Mouse (Mus musculus): ENCODE results near the gene Olfr702. TPM values are rescaled to one million over a fixed set of nuclear protein-coding genes. Genes with fewer than 3 reads are reported as not detected.

Gene Olfr702
- polyA plus RNA-seq, 1 experiment: not detected

DNA sequence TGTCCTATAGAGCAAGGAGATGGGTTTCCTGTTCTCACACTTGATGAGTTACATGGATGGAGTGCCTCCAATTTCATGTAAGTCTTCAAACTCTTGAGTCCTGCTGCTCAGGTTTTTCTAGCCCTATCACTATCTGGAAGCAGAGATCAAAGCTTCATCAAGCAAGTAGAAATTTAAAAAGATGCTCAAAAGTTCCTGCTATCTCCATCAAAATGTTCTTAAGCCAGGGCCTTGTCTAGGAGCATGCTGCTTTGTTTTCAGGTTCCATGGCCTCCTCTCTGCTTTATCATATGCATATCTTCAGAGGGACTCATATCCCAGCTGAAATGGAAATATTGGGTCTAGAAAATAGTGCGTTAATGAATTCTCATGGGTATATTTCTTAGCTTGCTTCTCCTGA is 25.0 kb downstream of the Olfr702 start, which contains the start of gene Olfr700:
Gene Olfr700 (minus strand): TSS at position 101 of the 400 bp plus-strand sequence.
- TF ChIP-seq POLR2A (IDR thresholded peaks at IDR 0.05; ENCODE audit: control insufficient read depth, extremely low read depth, insufficient read depth, low read length, poor library complexity) (no peak), CTCF (IDR thresholded peaks at IDR 0.05; ENCODE audit: borderline replicate concordance, control insufficient read depth, extremely low read depth, insufficient read depth, low read length, poor library complexity) (no peak)
- no peak for DNase-seq
- no peak within 1 kb of the TSS for H3K4me3 ChIP-seq (ENCODE audit: control insufficient read depth, insufficient read depth, low read length)
- WGBS: 92% methylated on average over 1 of the region's 1 CpGs
- no peaks in the 10 kb centered on the region for H3K36me3 ChIP-seq (ENCODE audit: control insufficient read depth, insufficient read depth, low read length)
- no peak within 1 kb of the TSS for H3K27ac ChIP-seq (ENCODE audit: control insufficient read depth, insufficient read depth, low read length)
- no peaks in the 10 kb centered on the region for H3K27me3 ChIP-seq (ENCODE audit: control insufficient read depth, insufficient read depth, low read length)
- H3K4me1 ChIP-seq (replicated peaks; ENCODE audit: control insufficient read depth, insufficient read depth, low read length): peaks cover 3% of the 10 kb centered on the region; the same call in 1 of the 2 replicates

DNA sequence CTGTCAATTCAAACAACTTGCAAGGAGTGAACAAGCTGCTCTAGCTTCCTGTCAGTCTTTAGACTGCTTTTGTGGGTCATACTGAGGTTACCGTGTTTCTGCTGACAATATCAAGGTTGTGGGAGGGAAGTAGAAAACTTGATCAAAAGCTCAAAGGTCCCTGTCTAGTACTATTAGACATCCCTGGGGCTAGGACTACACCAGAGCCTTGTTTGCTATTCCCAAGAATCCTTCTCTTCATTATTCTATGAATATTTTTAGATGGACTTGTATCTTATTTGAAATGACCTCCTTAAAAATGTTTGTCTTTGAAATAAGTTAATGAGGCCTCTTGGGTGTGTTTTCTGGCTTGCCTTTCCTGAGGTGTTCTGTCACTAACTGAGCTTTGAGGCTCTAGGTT is 40.6 kb downstream of the Olfr702 start, which contains the start of gene Olfr699:
Gene Olfr699 (minus strand): TSS at position 101 of the 400 bp plus-strand sequence.
- Histone ChIP-seq H3K4me1 (replicated peaks; ENCODE audit: control insufficient read depth, insufficient read depth, low read length) (no peaks in the 10 kb centered on the region), H3K36me3 (ENCODE audit: control insufficient read depth, insufficient read depth, low read length) (no peaks in the 10 kb centered on the region), H3K4me3 (ENCODE audit: control insufficient read depth, insufficient read depth, low read length) (no peak within 1 kb of the TSS), H3K27ac (ENCODE audit: control insufficient read depth, insufficient read depth, low read length) (no peak within 1 kb of the TSS), H3K27me3 (ENCODE audit: control insufficient read depth, insufficient read depth, low read length) (no peaks in the 10 kb centered on the region)
- no peak for TF ChIP-seq CTCF (IDR thresholded peaks at IDR 0.05; ENCODE audit: borderline replicate concordance, control insufficient read depth, extremely low read depth, insufficient read depth, low read length, poor library complexity)
- TF ChIP-seq POLR2A (IDR thresholded peaks at IDR 0.05; ENCODE audit: control insufficient read depth, extremely low read depth, insufficient read depth, low read length, poor library complexity): no peak
- 2% methylated on average over 1 of the region's 1 CpGs for WGBS
- DNase-seq: no peak

DNA sequence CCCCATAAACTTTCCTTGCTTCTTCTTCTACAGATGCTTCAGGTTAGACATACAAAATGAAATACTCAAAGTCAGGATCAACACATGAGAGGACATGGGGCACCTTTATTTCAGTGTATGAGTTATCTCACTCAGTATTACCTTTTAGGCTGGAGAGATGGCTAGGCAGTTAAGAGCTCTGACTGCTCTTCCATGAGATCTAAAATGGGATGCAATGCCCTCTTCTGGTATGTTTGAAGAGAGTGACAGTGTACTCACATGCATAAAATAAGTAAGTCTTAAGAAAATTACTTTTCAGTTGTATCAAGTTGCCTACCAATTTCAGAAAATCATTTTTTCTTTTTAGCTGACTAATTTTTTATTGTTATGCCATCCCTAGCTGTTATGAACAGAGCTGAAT is 45.4 kb downstream of the Olfr702 start:
- TF ChIP-seq CTCF (IDR thresholded peaks at IDR 0.05; ENCODE audit: borderline replicate concordance, control insufficient read depth, extremely low read depth, insufficient read depth, low read length, poor library complexity): no peak
- TF ChIP-seq POLR2A (IDR thresholded peaks at IDR 0.05; ENCODE audit: control insufficient read depth, extremely low read depth, insufficient read depth, low read length, poor library complexity): no peak
- no peaks in the 10 kb centered on the region for H3K4me1 ChIP-seq (replicated peaks; ENCODE audit: control insufficient read depth, insufficient read depth, low read length)
- H3K36me3 ChIP-seq (ENCODE audit: control insufficient read depth, insufficient read depth, low read length): no peaks in the 10 kb centered on the region
- no peaks in the 10 kb centered on the region for H3K27me3 ChIP-seq (ENCODE audit: control insufficient read depth, insufficient read depth, low read length)
- H3K27ac ChIP-seq (ENCODE audit: control insufficient read depth, insufficient read depth, low read length): no peak overlapping the region
- no peak for DNase-seq
- no peak overlapping the region for H3K4me3 ChIP-seq (ENCODE audit: control insufficient read depth, insufficient read depth, low read length)

Other genes starting within 250 kb of the Olfr702 start
- gene Olfr693, start 153.3 kb downstream of the Olfr702 start, polyA plus RNA-seq (2012; rRNA removed): not detected in 2 replicates
- gene Olfr694, start 142.1 kb downstream of the Olfr702 start, polyA plus RNA-seq (2012; rRNA removed): not detected in 2 replicates
- gene Olfr695, start 117.5 kb downstream of the Olfr702 start, polyA plus RNA-seq (2012; rRNA removed): not detected in 2 replicates
- not detected in 2 replicates for gene Olfr697, start 91.5 kb downstream of the Olfr702 start, polyA plus RNA-seq (2012; rRNA removed)
- gene Olfr698, start 78.5 kb downstream of the Olfr702 start, polyA plus RNA-seq (2012; rRNA removed): not detected in 2 replicates
- gene Olfr699, start 40.7 kb downstream of the Olfr702 start, polyA plus RNA-seq (2012; rRNA removed): not detected in 2 replicates
- not detected in 2 replicates for gene Olfr700, start 25.1 kb downstream of the Olfr702 start, polyA plus RNA-seq (2012; rRNA removed)
- gene Olfr701, start 19.8 kb downstream of the Olfr702 start, polyA plus RNA-seq (2012; rRNA removed): 0.09 TPM in 1 of 2 replicates, not detected in the other
- gene Olfr703, start 9.5 kb upstream of the Olfr702 start, polyA plus RNA-seq (2012; rRNA removed): not detected in 2 replicates
- gene Olfr704, start 29.3 kb upstream of the Olfr702 start, polyA plus RNA-seq (2012; rRNA removed): not detected in 2 replicates
- not detected in 2 replicates for gene Olfr705, start 43.0 kb upstream of the Olfr702 start, polyA plus RNA-seq (2012; rRNA removed)
- gene Olfr706, start 54.3 kb upstream of the Olfr702 start, polyA plus RNA-seq (2012; rRNA removed): not detected in 2 replicates
- gene Olfr707, start 67.3 kb upstream of the Olfr702 start, polyA plus RNA-seq (2012; rRNA removed): not detected in 2 replicates
- not detected in 2 replicates for gene Olfr1532-ps1, start 74.1 kb upstream of the Olfr702 start, polyA plus RNA-seq (2012; rRNA removed)
- gene Olfr709-ps1, start 98.3 kb upstream of the Olfr702 start, polyA plus RNA-seq (2012; rRNA removed): not detected in 2 replicates
- not detected in 2 replicates for gene Olfr710, start 114.4 kb upstream of the Olfr702 start, polyA plus RNA-seq (2012; rRNA removed)
- not detected in 2 replicates for gene Olfr6, start 130.0 kb upstream of the Olfr702 start, polyA plus RNA-seq (2012; rRNA removed)
- gene Olfr711, start 141.6 kb upstream of the Olfr702 start, polyA plus RNA-seq (2012; rRNA removed): not detected in 2 replicates
- gene Olfr2, start 172.2 kb upstream of the Olfr702 start, polyA plus RNA-seq (2012; rRNA removed): not detected in 2 replicates
- not detected in 2 replicates for gene Olfr713, start 197.3 kb upstream of the Olfr702 start, polyA plus RNA-seq (2012; rRNA removed)
- gene Olfr714, start 237.1 kb upstream of the Olfr702 start, polyA plus RNA-seq (2012; rRNA removed): not detected in 2 replicates

Measured in thymus, adult 2 months (tissue).